Mouse (Mus musculus) liver, embryonic 12.5 days (tissue): Measurements from ENCODE around the gene Sema7a. TPM values are rescaled to one million over a fixed set of nuclear protein-coding genes. Genes with fewer than 3 reads are reported as not detected.

Experiments used
- ATAC-seq: fragments of 200-750 bp; cut with Nextera tagmentation; 2 replicates; pipeline ENCODE4 v1.8.0; 2017; ENCODE audit warnings: moderate number of reproducible peaks, mild to moderate bottlenecking, moderate library complexity
- H3K27ac ChIP-seq: fragments of 300-500 bp; sonication (generic); 2 replicates; pipeline ENCODE4 v1.5.1; 2016; ENCODE audit warnings: mild to moderate bottlenecking
- H3K27me3 ChIP-seq: fragments of 300-500 bp; sonication (generic); replicated peaks from 2 replicates; pipeline ENCODE4 v1.6.1; 2016; ENCODE audit warnings: mild to moderate bottlenecking, moderate library complexity
- H3K36me3 ChIP-seq: fragments of 300-500 bp; sonication (generic); 2 replicates; pipeline ENCODE4 v1.6.1; 2016; ENCODE audit warnings: mild to moderate bottlenecking, moderate library complexity
- H3K4me1 ChIP-seq: fragments of 300-500 bp; sonication (generic); 2 replicates; pipeline ENCODE4 v1.6.1; 2016
- H3K4me2 ChIP-seq: fragments of 300-500 bp; sonication (generic); 2 replicates; pipeline ENCODE4 v1.6.1; 2016; ENCODE audit warnings: mild to moderate bottlenecking, moderate library complexity
- H3K4me3 ChIP-seq: fragments of 300-500 bp; sonication (generic); 2 replicates; pipeline ENCODE4 v1.5.1; 2016; ENCODE audit warnings: mild to moderate bottlenecking, moderate library complexity
- H3K9ac ChIP-seq: fragments of 300-500 bp; sonication (generic); 2 replicates; pipeline ENCODE4 v1.6.1; 2016; ENCODE audit warnings: mild to moderate bottlenecking, moderate library complexity
- H3K9me3 ChIP-seq: fragments of 300-500 bp; sonication (generic); replicated peaks from 2 replicates; pipeline ENCODE4 v1.6.1; 2016; ENCODE audit warnings: mild to moderate bottlenecking, moderate library complexity
- WGBS: fragments of 180-500 bp; shearing (Covaris S2); methylation state at CpG from one replicate; pipeline ENCODE4 v1.1.7; 2016; ENCODE audit not compliant: insufficient replicate concordance; 5-methylcytosine and 5-hydroxymethylcytosine counted together
- polyA plus RNA-seq: library from polyadenylated mRNA; unstranded; fragments of >200 nt; fragmentation: Nextera tagmentation; extraction: Ambion mirVana; gene quantifications from 2 replicates; pipeline ENCODE4 v1.2.1, GENCODE M21; 2016

Sema7a gene
- polyA plus RNA-seq, 1 experiment from 2014 or later = not detected

GRCm38 (mm10) chr9:57973440-57974066 is 33.6 kb downstream of the Sema7a start:
- H3K4me1 ChIP-seq = peaks cover 2% of the 10 kb centered on the region; the same call in 1 of the 2 replicates
- no peak overlapping the region for H3K4me3 ChIP-seq
- no peaks in the 10 kb centered on the region; the same call in 1 of the 2 replicates for H3K27me3 ChIP-seq
- no peak for ATAC-seq
- H3K4me2 ChIP-seq = no peak overlapping the region
- H3K27ac ChIP-seq = no peak overlapping the region
- 52% methylated on average over 6 of the region's 6 CpGs for WGBS
- no peaks in the 10 kb centered on the region for H3K36me3 ChIP-seq
- H3K9ac ChIP-seq = no peak overlapping the region
- no peaks in the 10 kb centered on the region for H3K9me3 ChIP-seq

GRCm38 (mm10) chr9:57974221-57974620 is 34.3 kb downstream of the Sema7a start:
- H3K27ac ChIP-seq = no peak overlapping the region

GRCm38 (mm10) chr9:57975200-57975821 is 35.4 kb downstream of the Sema7a start:
- Histone ChIP-seq H3K36me3 (no peaks in the 10 kb centered on the region), H3K9ac (no peak overlapping the region), H3K4me1 (no peaks in the 10 kb centered on the region), H3K4me3 (no peak overlapping the region), H3K4me2 (no peak overlapping the region), H3K27ac (no peak overlapping the region), H3K9me3 (no peaks in the 10 kb centered on the region), H3K27me3 (no peaks in the 10 kb centered on the region; the same call in 1 of the 2 replicates)
- no peak for ATAC-seq
- 65% methylated on average over 5 of the region's 5 CpGs for WGBS

More at GRCm38 (mm10) chr9:57974221-57974620, 34.3 kb downstream of the Sema7a start:
- no peak overlapping the region for H3K9ac ChIP-seq
- no peak overlapping the region for H3K4me3 ChIP-seq
- H3K4me1 ChIP-seq = no peaks in the 10 kb centered on the region
- H3K27me3 ChIP-seq = no peaks in the 10 kb centered on the region; the same call in 1 of the 2 replicates
- H3K4me2 ChIP-seq = no peak overlapping the region
- H3K9me3 ChIP-seq = no peaks in the 10 kb centered on the region
- WGBS = 59% methylated on average over 5 of the region's 5 CpGs
- no peak for ATAC-seq
- no peaks in the 10 kb centered on the region for H3K36me3 ChIP-seq

GRCm38 (mm10) chr9:57978025-57978424 is 38.1 kb downstream of the Sema7a start:
- WGBS = 35% methylated on average over 6 of the region's 6 CpGs
- Histone ChIP-seq H3K9ac (no peak overlapping the region), H3K27me3 (no peaks in the 10 kb centered on the region; the same call in 1 of the 2 replicates), H3K4me2 (no peak overlapping the region), H3K9me3 (no peaks in the 10 kb centered on the region), H3K4me1 (no peaks in the 10 kb centered on the region), H3K36me3 (no peaks in the 10 kb centered on the region), H3K4me3 (no peak overlapping the region), H3K27ac (no peak overlapping the region)
- ATAC-seq = no peak

- H3K4me3 ChIP-seq = no peak overlapping the region
- no peaks in the 10 kb centered on the region for H3K4me1 ChIP-seq
- no peak overlapping the region for H3K4me2 ChIP-seq
- 21% methylated on average over 3 of the region's 3 CpGs for WGBS
- no peaks in the 10 kb centered on the region for H3K36me3 ChIP-seq
- no peaks in the 10 kb centered on the region; the same call in 1 of the 2 replicates for H3K27me3 ChIP-seq
- no peaks in the 10 kb centered on the region for H3K9me3 ChIP-seq
- no peak overlapping the region for H3K9ac ChIP-seq
- no peak for ATAC-seq
- H3K27ac ChIP-seq = no peak overlapping the region
These were observed 38.9 kb downstream of the Sema7a start for GRCm38 (mm10) chr9:57978858-57979257.

- WGBS = 48% methylated on average over 10 of the region's 10 CpGs
- no peak for ATAC-seq
These were observed 40.7 kb downstream of the Sema7a start for GRCm38 (mm10) chr9:57980570-57980969.

GRCm38 (mm10) chr9:57985304-57985703 is 45.4 kb downstream of the Sema7a start:
- Histone ChIP-seq H3K9ac (no peak overlapping the region), H3K27me3 (peaks cover 25% of the 10 kb centered on the region), H3K36me3 (no peaks in the 10 kb centered on the region), H3K4me1 (no peaks in the 10 kb centered on the region), H3K4me3 (no peak overlapping the region), H3K9me3 (no peaks in the 10 kb centered on the region), H3K4me2 (no peak overlapping the region), H3K27ac (no peak overlapping the region)
- no peak for ATAC-seq
- 73% methylated on average over 8 of the region's 8 CpGs for WGBS

More at GRCm38 (mm10) chr9:57980570-57980969, 40.7 kb downstream of the Sema7a start:
- H3K27me3 ChIP-seq = peaks cover 5% of the 10 kb centered on the region; the same call in 1 of the 2 replicates
- H3K36me3 ChIP-seq = no peaks in the 10 kb centered on the region
- H3K4me1 ChIP-seq = no peaks in the 10 kb centered on the region
- no peak overlapping the region for H3K9ac ChIP-seq
- H3K4me2 ChIP-seq = no peak overlapping the region
- no peaks in the 10 kb centered on the region for H3K9me3 ChIP-seq
- no peak overlapping the region for H3K27ac ChIP-seq
- H3K4me3 ChIP-seq = no peak overlapping the region

- Histone ChIP-seq H3K27me3 (peaks cover 25% of the 10 kb centered on the region), H3K27ac (no peak overlapping the region), H3K4me3 (no peak overlapping the region), H3K4me1 (no peaks in the 10 kb centered on the region), H3K36me3 (no peaks in the 10 kb centered on the region), H3K9me3 (no peaks in the 10 kb centered on the region), H3K9ac (no peak overlapping the region), H3K4me2 (no peak overlapping the region)
- no peak for ATAC-seq
- 53% methylated on average over 7 of the region's 7 CpGs for WGBS
These were observed 46.4 kb downstream of the Sema7a start for GRCm38 (mm10) chr9:57986293-57986692.

GRCm38 (mm10) chr9:57988098-57988497 is 48.2 kb downstream of the Sema7a start:
- peaks cover 25% of the 10 kb centered on the region for H3K27me3 ChIP-seq
- H3K36me3 ChIP-seq = no peaks in the 10 kb centered on the region
- no peak overlapping the region for H3K27ac ChIP-seq
- no peak overlapping the region for H3K9ac ChIP-seq
- no peak for ATAC-seq
- 49% methylated on average over 2 of the region's 2 CpGs for WGBS
- H3K4me3 ChIP-seq = no peak overlapping the region
- H3K4me1 ChIP-seq = no peaks in the 10 kb centered on the region
- H3K9me3 ChIP-seq = no peaks in the 10 kb centered on the region
- no peak overlapping the region for H3K4me2 ChIP-seq

- H3K9me3 ChIP-seq = no peaks in the 10 kb centered on the region
- ATAC-seq = no peak
- no peaks in the 10 kb centered on the region for H3K36me3 ChIP-seq
- peaks cover 25% of the 10 kb centered on the region for H3K27me3 ChIP-seq
- no peak overlapping the region for H3K27ac ChIP-seq
- H3K4me2 ChIP-seq = no peak overlapping the region
- no peak overlapping the region for H3K9ac ChIP-seq
- WGBS = 58% methylated on average over 6 of the region's 6 CpGs
- no peaks in the 10 kb centered on the region for H3K4me1 ChIP-seq
- no peak overlapping the region for H3K4me3 ChIP-seq
These were observed 49.4 kb downstream of the Sema7a start for GRCm38 (mm10) chr9:57989309-57989708.

GRCm38 (mm10) chr9:57990438-57991110 is 50.7 kb downstream of the Sema7a start:
- H3K36me3 ChIP-seq = no peaks in the 10 kb centered on the region
- no peaks in the 10 kb centered on the region for H3K9me3 ChIP-seq
- no peak overlapping the region for H3K4me2 ChIP-seq
- H3K27me3 ChIP-seq = peaks cover 20% of the 10 kb centered on the region
- H3K4me1 ChIP-seq = no peaks in the 10 kb centered on the region
- no peak for ATAC-seq
- H3K9ac ChIP-seq = no peak overlapping the region
- no peak overlapping the region for H3K27ac ChIP-seq
- H3K4me3 ChIP-seq = no peak overlapping the region
- WGBS = 23% methylated on average over 10 of the region's 10 CpGs

- Histone ChIP-seq H3K4me3 (no peak overlapping the region), H3K4me2 (no peak overlapping the region), H3K4me1 (no peaks in the 10 kb centered on the region), H3K27ac (no peak overlapping the region), H3K9me3 (no peaks in the 10 kb centered on the region), H3K36me3 (no peaks in the 10 kb centered on the region), H3K27me3 (peaks cover 23% of the 10 kb centered on the region), H3K9ac (no peak overlapping the region)
- ATAC-seq = no peak
- WGBS = 64% methylated on average over 3 of the region's 3 CpGs
These were observed 52.1 kb downstream of the Sema7a start for GRCm38 (mm10) chr9:57992060-57992459.
